Mouse (Mus musculus): ENCODE measurements at regions not wholly inside any gene's neighbourhood (a gene's known extent, or its start where the extent isn't known, plus 50 kb on each side); places are given as distances from the start of the nearest gene placed in this dataset.

DNA sequence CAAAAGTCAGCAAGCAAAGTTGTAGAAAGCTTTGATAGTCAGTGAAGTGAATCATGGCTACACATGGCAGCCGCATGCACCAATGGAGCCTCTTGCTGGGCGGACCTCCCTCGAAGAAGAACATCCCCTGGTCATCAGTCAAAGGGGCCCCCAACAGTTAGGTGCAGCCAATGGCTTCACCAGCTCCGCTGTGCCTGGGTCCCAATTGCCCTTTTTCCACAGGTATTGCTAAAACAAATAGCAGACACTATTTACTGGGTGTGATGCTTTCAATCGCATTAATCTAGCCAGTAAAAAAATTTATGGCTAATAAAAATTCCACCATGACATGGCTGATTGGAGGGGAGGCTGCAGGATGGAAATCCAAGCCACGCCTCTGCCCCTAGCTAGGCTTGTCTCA, 606.7 kb upstream of the Sox9 start:
- no peak overlapping the region for H3K9ac ChIP-seq
- no peaks in the 10 kb centered on the region for H3K4me1 ChIP-seq
- H3K4me3 ChIP-seq = no peak overlapping the region
- WGBS = 65% methylated on average over 6 of the region's 6 CpGs
- no peaks in the 10 kb centered on the region for H3K27me3 ChIP-seq (replicated peaks)
- no peaks in the 10 kb centered on the region for H3K36me3 ChIP-seq
- H3K27ac ChIP-seq = no peak overlapping the region
- no peak overlapping the region for H3K4me2 ChIP-seq (replicated peaks)
- no peak for ATAC-seq (ENCODE audit: low FRiP score, low read depth)
- no peaks in the 10 kb centered on the region for H3K9me3 ChIP-seq

DNA sequence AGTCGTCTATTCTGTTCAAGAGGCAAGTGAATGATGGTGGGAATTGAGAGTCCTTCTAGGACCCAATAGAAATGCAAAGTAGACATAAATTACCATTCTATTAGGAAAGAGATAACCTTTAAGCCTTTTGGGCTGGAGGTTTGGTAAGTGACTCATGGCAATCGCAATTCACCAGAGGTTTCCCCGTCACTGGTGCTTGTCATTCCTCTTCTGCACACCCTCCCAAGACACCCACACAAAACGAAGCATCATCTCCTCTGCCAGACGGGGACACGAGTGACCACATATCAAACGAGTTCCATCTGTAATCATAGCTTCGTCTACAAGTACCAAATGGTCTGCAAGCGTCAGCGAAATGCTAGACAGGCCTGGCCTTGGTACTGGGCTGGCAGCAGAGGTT, 601.4 kb upstream of the Sox9 start:
- Histone ChIP-seq H3K4me2 (replicated peaks) (no peak overlapping the region), H3K27ac (no peak overlapping the region), H3K9me3 (no peaks in the 10 kb centered on the region), H3K9ac (no peak overlapping the region), H3K36me3 (no peaks in the 10 kb centered on the region), H3K4me3 (no peak overlapping the region), H3K4me1 (no peaks in the 10 kb centered on the region), H3K27me3 (replicated peaks) (no peaks in the 10 kb centered on the region)
- no peak for ATAC-seq (ENCODE audit: low FRiP score, low read depth)
- 74% methylated on average over 10 of the region's 10 CpGs for WGBS

DNA sequence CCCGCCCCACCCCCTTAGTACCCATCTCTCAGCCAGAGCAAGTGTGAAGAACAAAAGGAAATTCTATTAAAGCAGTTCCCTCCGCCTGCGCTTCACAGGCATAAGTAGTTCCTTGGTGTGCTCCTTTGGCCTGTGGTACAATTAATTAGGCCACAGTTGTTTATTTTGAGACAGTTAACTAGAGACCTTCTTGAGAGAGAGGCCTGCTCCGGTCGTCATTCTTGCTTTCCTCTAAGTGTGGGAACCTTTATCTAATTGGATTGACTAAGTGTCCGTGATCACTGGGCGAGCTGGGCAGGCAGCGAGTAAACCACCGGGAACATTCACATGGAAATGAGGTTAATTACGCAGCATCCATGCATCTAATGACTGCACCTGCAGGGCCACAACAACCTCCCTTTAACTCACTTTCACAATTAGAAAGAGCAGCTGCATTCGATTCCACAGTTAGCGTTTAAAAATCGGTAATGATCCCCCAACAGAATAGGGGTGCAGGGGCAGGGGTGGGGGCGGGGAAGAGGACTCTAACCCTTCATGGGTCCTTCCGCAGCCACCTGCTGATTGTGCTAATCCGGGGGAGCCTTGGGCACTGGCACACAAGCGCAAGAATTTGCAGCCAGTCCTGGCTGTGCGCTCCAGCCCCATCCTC, 584.3 kb upstream of the Sox9 start:
- Histone ChIP-seq H3K9ac (no peak overlapping the region), H3K27ac (no peak overlapping the region), H3K9me3 (no peaks in the 10 kb centered on the region), H3K4me1 (no peaks in the 10 kb centered on the region), H3K4me3 (no peak overlapping the region), H3K36me3 (no peaks in the 10 kb centered on the region), H3K27me3 (replicated peaks) (no peaks in the 10 kb centered on the region), H3K4me2 (replicated peaks) (peak overlapping the region; percentile 40)
- 5% methylated on average over 18 of the region's 18 CpGs for WGBS
- ATAC-seq (ENCODE audit: low FRiP score, low read depth) = peak; percentile 90

DNA sequence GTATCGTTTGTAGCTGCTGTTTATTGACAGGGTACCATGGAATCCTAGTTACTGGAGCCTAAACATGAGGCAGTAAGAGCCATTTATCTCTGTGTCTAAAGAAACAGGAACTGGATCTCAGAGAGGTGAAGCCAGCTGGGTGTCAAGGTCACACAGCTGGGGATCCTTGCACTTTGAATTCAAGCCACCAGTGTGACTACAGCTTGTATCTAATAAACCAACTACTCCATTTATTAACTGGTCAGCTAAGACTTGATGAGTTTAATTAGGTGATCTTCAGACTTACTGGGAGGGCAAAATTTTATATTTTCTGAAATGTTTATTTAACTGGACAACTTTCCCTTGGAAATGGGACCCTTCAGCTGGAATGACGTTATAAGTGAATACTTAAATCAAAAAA, 577.5 kb upstream of the Sox9 start:
- 43% methylated on average over 2 of the region's 2 CpGs for WGBS

DNA sequence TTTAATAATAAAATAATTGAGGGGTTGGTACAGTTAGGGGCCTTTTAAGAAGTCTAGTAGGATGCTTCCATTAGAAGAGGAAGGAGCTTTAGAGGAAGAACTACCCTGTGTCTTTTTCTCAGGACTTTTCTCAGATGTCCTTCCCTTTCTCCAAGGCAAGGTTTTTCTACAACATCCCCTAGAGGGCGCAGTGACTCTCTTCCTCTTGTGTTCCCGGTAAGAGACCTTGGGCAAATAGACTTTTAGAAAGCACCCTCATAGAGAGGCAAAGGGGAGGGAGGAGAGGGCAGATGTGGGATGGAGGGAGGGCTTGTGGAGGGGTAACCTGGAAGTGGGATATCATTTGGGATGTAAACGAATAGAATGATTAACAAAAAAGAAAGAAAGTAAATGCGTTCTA, 572.6 kb upstream of the Sox9 start:
- 32% methylated on average over 4 of the region's 4 CpGs for WGBS

More for the DNA sequence above, 577.5 kb upstream of the Sox9 start:
- Histone ChIP-seq H3K9ac (no peak overlapping the region), H3K4me2 (replicated peaks) (no peak overlapping the region), H3K9me3 (no peaks in the 10 kb centered on the region), H3K4me1 (no peaks in the 10 kb centered on the region), H3K27me3 (replicated peaks) (no peaks in the 10 kb centered on the region), H3K27ac (no peak overlapping the region), H3K36me3 (no peaks in the 10 kb centered on the region), H3K4me3 (no peak overlapping the region)
- no peak for ATAC-seq (ENCODE audit: low FRiP score, low read depth)

DNA sequence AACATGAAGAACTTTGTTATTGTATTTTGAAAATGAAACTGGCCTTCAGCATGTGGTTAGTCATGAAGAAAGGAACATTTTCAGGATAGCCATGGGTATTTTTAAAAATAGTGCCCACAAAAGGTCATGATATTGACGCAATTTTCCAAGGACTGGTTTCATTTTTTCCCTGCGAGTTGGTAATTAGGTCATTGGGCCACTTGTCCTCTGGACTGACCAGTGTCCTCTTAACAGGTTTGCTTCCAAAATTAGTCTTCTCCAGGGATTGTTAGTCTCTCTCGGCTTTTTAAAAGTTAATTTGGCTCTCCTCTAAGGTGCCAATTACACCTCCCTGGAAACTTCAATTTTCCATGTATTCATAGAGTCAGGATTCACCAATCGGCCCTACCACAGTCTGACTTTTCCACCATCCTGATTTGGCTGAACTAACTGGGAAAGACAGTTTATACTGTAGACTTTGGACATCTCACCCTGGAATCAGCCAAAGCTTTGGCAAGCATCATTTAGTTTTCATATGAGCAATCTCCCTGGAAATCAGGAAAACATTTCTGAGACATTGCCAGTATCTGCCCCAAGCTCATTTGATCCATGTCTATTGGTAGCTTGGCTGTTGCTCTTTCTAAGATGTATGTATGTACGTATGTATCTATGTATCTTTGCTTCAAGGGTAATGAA, 562.8 kb upstream of the Sox9 start:
- WGBS = 94% methylated on average over 5 of the region's 5 CpGs
- ATAC-seq (ENCODE audit: low FRiP score, low read depth) = no peak
- H3K27ac ChIP-seq = no peak overlapping the region
- H3K4me3 ChIP-seq = no peak overlapping the region
- no peak overlapping the region for H3K9ac ChIP-seq
- no peaks in the 10 kb centered on the region for H3K9me3 ChIP-seq
- no peaks in the 10 kb centered on the region for H3K27me3 ChIP-seq (replicated peaks)
- H3K36me3 ChIP-seq = no peaks in the 10 kb centered on the region
- no peak overlapping the region for H3K4me2 ChIP-seq (replicated peaks)
- no peaks in the 10 kb centered on the region for H3K4me1 ChIP-seq

More for the DNA sequence above, 572.6 kb upstream of the Sox9 start:
- Histone ChIP-seq H3K4me2 (replicated peaks) (no peak overlapping the region), H3K9me3 (no peaks in the 10 kb centered on the region), H3K4me3 (no peak overlapping the region), H3K9ac (no peak overlapping the region), H3K27ac (no peak overlapping the region), H3K4me1 (no peaks in the 10 kb centered on the region), H3K36me3 (no peaks in the 10 kb centered on the region), H3K27me3 (replicated peaks) (no peaks in the 10 kb centered on the region)
- ATAC-seq (ENCODE audit: low FRiP score, low read depth) = no peak

DNA sequence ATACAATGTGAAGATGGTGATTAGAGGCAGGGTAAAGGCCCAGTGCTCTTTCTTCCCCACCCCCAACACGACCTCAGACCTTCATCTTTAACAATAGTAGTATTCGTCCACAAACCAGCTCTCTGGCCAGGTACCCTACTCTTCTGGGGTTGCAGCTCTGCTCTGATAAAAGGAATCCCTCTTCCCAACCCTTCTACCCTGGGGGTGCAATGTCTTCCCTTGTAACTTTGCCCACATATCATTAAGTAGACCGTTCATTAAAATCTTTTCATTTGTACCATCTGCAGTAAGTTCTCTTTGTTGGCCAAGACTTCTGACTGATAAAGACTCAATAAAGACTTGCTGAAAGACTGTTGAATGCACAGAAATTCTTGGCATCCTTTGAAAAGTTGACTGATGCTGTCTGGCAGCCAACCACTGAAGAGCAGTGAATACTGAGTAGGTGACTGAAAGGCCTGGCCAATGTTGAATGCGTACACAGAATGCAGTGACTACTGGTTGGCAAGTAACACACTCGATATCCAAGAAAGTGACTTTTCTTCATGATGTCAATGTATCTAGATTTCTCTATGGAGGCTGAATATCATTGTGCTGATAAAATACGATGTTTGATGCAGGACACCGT, 547.4 kb upstream of the Sox9 start:
- H3K9me3 ChIP-seq = no peaks in the 10 kb centered on the region
- H3K4me3 ChIP-seq = no peak overlapping the region
- no peaks in the 10 kb centered on the region for H3K4me1 ChIP-seq
- no peaks in the 10 kb centered on the region for H3K27me3 ChIP-seq (replicated peaks)
- no peak for ATAC-seq (ENCODE audit: low FRiP score, low read depth)
- H3K4me2 ChIP-seq (replicated peaks) = no peak overlapping the region
- no peaks in the 10 kb centered on the region for H3K36me3 ChIP-seq
- no peak overlapping the region for H3K9ac ChIP-seq
- no peak overlapping the region for H3K27ac ChIP-seq
- 86% methylated on average over 7 of the region's 7 CpGs for WGBS

DNA sequence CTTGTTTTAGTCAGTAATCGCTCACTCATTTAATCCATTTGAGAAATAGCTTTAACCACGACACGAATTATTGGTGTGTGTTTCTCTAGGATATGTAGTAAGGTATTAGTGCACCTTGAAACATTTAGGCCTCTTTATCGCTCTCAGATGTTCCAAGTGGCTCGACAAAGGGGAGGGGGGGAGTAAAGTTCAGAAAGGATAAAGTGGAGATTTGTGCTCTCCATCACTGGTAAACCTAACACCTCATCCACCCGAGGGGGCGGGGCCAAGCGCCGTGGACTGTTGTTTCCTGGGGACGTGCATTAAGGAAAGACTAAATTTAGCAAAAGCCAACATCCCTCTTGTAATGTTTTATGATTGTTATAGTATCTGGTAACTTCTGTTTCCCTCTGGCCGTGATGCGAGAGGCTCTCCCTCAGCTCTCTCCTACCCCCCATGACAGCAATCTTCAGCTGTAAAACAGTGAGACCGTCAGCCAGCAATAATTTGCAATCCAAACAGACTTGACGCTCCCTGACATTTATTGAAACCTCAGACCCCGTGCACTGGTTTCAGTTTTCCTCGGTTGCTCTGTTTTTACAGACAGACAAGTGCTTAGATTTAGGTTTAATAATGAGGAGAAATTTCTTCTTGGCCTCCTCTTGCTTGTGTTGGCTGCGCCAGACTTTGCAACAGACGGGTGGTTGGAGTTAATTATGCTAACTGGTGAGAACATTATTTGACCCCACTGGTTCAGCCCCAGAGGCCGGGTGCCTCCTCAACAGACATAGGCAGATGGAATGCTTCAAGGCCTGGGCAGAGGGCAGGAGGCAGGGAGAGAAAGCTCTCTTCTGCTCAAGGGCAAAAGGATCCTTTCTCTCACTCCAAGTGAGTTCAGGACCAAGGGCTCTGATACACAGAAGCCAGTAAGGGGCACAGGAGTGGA, 542.8 kb upstream of the Sox9 start:
- no peak overlapping the region for H3K27ac ChIP-seq
- no peak overlapping the region for H3K4me3 ChIP-seq
- WGBS = 68% methylated on average over 19 of the region's 19 CpGs
- no peak for ATAC-seq (ENCODE audit: low FRiP score, low read depth)
- H3K9me3 ChIP-seq = no peaks in the 10 kb centered on the region
- no peak overlapping the region for H3K9ac ChIP-seq
- H3K27me3 ChIP-seq (replicated peaks) = no peaks in the 10 kb centered on the region
- no peak overlapping the region for H3K4me2 ChIP-seq (replicated peaks)
- no peaks in the 10 kb centered on the region for H3K36me3 ChIP-seq
- no peaks in the 10 kb centered on the region for H3K4me1 ChIP-seq

DNA sequence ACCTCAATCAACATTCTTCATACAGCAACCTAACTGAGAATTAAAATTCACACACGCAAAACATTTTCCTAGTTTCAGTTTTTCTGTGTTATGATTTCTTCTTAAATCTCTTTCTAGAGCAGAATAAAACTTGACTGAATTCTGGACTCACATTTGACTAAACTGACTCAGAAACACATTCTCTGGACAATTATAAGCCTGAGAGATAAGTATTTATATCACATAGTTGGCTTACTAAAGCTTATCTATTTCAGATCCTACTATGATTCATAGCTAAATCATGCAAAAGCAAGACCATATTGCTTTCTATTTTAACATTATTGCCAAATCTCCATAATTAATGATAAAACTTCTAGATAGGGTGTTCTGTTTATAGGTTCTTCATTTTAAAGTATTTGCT, 529.5 kb upstream of the Sox9 start:
- Histone ChIP-seq H3K4me2 (replicated peaks) (no peak overlapping the region), H3K27me3 (replicated peaks) (no peaks in the 10 kb centered on the region), H3K36me3 (no peaks in the 10 kb centered on the region), H3K9me3 (no peaks in the 10 kb centered on the region), H3K4me3 (no peak overlapping the region), H3K9ac (no peak overlapping the region), H3K4me1 (no peaks in the 10 kb centered on the region), H3K27ac (no peak overlapping the region)
- ATAC-seq (ENCODE audit: low FRiP score, low read depth) = no peak
- WGBS = 95% methylated on average over 1 of the region's 1 CpGs

DNA sequence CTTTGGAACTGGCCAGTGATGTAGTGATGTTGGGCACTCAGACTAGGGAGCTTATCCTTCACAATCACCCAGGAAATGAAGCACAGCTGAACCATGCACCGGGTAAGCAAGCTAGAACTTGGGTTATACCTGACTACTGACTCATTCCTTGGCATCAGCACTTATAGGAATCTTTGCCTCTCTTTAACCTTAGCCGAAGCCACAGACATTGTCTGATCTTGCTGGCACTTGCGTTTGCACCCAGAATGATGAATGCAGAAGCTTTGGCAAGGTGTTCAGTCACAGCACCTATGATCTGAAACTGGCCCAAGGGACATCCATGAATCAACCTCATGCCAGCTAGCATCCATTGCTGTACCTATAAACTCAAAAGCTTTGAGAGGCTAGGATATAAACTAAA, 529.0 kb upstream of the Sox9 start:
- no peak overlapping the region for H3K4me3 ChIP-seq
- no peak for ATAC-seq (ENCODE audit: low FRiP score, low read depth)
- no peak overlapping the region for H3K27ac ChIP-seq
- no peaks in the 10 kb centered on the region for H3K9me3 ChIP-seq
- H3K4me1 ChIP-seq = no peaks in the 10 kb centered on the region
- 91% methylated on average over 3 of the region's 3 CpGs for WGBS
- no peak overlapping the region for H3K4me2 ChIP-seq (replicated peaks)
- no peaks in the 10 kb centered on the region for H3K27me3 ChIP-seq (replicated peaks)
- H3K9ac ChIP-seq = no peak overlapping the region
- H3K36me3 ChIP-seq = no peaks in the 10 kb centered on the region

DNA sequence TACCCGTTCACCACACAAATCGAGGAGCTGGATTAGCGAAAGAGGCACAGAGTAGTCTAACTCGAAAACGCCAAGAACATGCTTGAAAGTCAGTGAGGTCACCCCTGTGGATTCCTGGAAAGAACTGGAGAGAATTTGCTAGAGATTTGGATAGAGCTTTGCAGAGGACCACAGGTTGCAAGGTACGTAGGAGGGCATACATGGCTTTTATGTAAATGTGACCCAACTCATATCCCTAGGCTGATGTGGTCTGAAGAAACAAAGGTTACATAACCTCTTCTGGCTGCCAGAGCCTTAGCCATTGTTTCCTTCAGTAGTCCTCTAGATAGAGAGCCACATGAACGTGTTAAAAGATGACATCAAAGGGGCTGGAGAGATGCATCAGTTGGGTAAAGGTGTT, 525.7 kb upstream of the Sox9 start:
- no peaks in the 10 kb centered on the region for H3K9me3 ChIP-seq
- ATAC-seq (ENCODE audit: low FRiP score, low read depth) = no peak
- H3K4me1 ChIP-seq = no peaks in the 10 kb centered on the region
- no peak overlapping the region for H3K27ac ChIP-seq
- no peak overlapping the region for H3K9ac ChIP-seq
- H3K4me3 ChIP-seq = no peak overlapping the region
- no peak overlapping the region for H3K4me2 ChIP-seq (replicated peaks)
- 88% methylated on average over 7 of the region's 7 CpGs for WGBS
- no peaks in the 10 kb centered on the region for H3K27me3 ChIP-seq (replicated peaks)
- no peaks in the 10 kb centered on the region for H3K36me3 ChIP-seq

DNA sequence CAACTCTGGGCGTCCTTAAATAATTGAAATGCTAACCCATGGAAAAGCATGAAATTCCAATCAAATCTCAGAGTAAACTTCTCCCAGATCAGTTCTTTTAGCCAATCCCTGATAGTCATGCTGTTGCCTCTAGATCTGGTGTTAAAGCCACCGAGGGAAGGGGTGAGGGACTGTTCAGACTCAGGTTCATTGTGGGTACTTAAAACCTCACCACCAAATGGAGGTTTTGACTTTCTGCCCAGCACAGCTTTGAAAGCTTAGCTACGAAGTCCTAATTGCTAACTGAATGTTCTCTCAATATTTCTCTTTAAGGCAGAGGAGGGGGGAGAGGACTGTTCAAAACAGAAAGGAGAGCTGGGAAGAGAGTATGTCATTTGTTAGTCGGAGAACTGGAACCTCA, 517.9 kb upstream of the Sox9 start:
- Histone ChIP-seq H3K9me3 (no peaks in the 10 kb centered on the region), H3K27ac (no peak overlapping the region), H3K27me3 (replicated peaks) (no peaks in the 10 kb centered on the region), H3K9ac (no peak overlapping the region), H3K4me2 (replicated peaks) (no peak overlapping the region), H3K4me1 (no peaks in the 10 kb centered on the region), H3K36me3 (no peaks in the 10 kb centered on the region), H3K4me3 (no peak overlapping the region)
- ATAC-seq (ENCODE audit: low FRiP score, low read depth) = no peak
- WGBS = 84% methylated on average over 4 of the region's 4 CpGs
